Mouse (Mus musculus) testis, adult 2 months (tissue): ENCODE data around the gene Olfr643. TPM values are rescaled to one million over a fixed set of nuclear protein-coding genes. Genes with fewer than 3 reads are reported as not detected.
"Not testable (repeated sequence)": the region's sequence is repeated elsewhere in the genome, so short reads cannot be mapped to it uniquely, and the experiment has no call there.

Experiments
- H3K27ac ChIP-seq: fragments of 200-500 bp; 2 replicates; pipeline ENCODE4 v1.5.1; 2012; ENCODE audit warnings: low read depth, low read length; ENCODE audit not compliant: control insufficient read depth, insufficient read depth
- H3K27me3 ChIP-seq: fragments of 200-500 bp; 2 replicates; pipeline ENCODE4 v1.6.1; 2012; ENCODE audit warnings: mild to moderate bottlenecking, low read length, moderate library complexity; ENCODE audit not compliant: control insufficient read depth, insufficient read depth
- H3K36me3 ChIP-seq: fragments of 200-500 bp; 2 replicates; pipeline ENCODE4 v1.6.1; 2012; ENCODE audit warnings: mild to moderate bottlenecking, low read length; ENCODE audit not compliant: control insufficient read depth, insufficient read depth
- H3K4me1 ChIP-seq: fragments of 200-500 bp; 2 replicates; pipeline ENCODE4 v1.6.1; 2012; ENCODE audit warnings: low read length; ENCODE audit not compliant: control insufficient read depth, insufficient read depth
- H3K4me3 ChIP-seq: fragments of 200-500 bp; 2 replicates; pipeline ENCODE4 v1.5.1; 2012; ENCODE audit warnings: low read depth, mild to moderate bottlenecking, low read length, moderate library complexity, mixed read lengths; ENCODE audit not compliant: control insufficient read depth
- CTCF ChIP-seq: fragments of 200-500 bp; IDR thresholded peaks from 2 replicates; pipeline ENCODE4 v1.5.1; 2012; ENCODE audit warnings: low read depth, mild to moderate bottlenecking, inconsistent platforms, low read length, moderate library complexity; ENCODE audit not compliant: control insufficient read depth, insufficient read depth, insufficient replicate concordance
- POLR2A ChIP-seq: fragments of 200-500 bp; IDR thresholded peaks from 2 replicates; pipeline ENCODE4 v1.6.1; 2012; ENCODE audit warnings: low read depth, mild to moderate bottlenecking, inconsistent platforms, low read length, moderate library complexity; ENCODE audit not compliant: control insufficient read depth
- polyA plus RNA-seq: library from polyadenylated mRNA; depleted of rRNA; stranded (reverse); fragments of >200 nt; gene quantifications from 2 replicates; pipeline ENCODE4 v1.2.3, GENCODE M21; 2012; rRNA removed

The Olfr643 gene
- polyA plus RNA-seq, 1 experiment = 0.51 TPM

GRCm38 (mm10) chr7:104017203-104017602 is 120.0 kb downstream of the Olfr643 start, which contains the start of gene Olfr639:
Olfr639 (minus strand) TSS chr7:104017303.
- H3K27ac ChIP-seq = no peak within 1 kb of the TSS
- H3K36me3 ChIP-seq = no peaks in the 10 kb centered on the region
- H3K4me3 ChIP-seq = no peak within 1 kb of the TSS
- TF ChIP-seq POLR2A (no peak), CTCF (no peak)
- H3K4me1 ChIP-seq = no peaks in the 10 kb centered on the region
- H3K27me3 ChIP-seq = no peaks in the 10 kb centered on the region

GRCm38 (mm10) chr7:103999124-103999523 is 138.1 kb downstream of the Olfr643 start:
- Histone ChIP-seq H3K27ac (no peak overlapping the region), H3K27me3 (no peaks in the 10 kb centered on the region), H3K4me1 (no peaks in the 10 kb centered on the region), H3K36me3 (no peaks in the 10 kb centered on the region), H3K4me3 (no peak overlapping the region)
- TF ChIP-seq POLR2A = no peak

- Histone ChIP-seq H3K4me1 (no peaks in the 10 kb centered on the region), H3K27me3 (no peaks in the 10 kb centered on the region), H3K27ac (no peak within 1 kb of the TSS), H3K4me3 (no peak within 1 kb of the TSS), H3K36me3 (no peaks in the 10 kb centered on the region)
- TF ChIP-seq POLR2A = no peak
- TF ChIP-seq CTCF = no peak
Observed at GRCm38 (mm10) chr7:103998446-103998845, 138.8 kb downstream of the Olfr643 start, which contains the start of gene Olfr638. Olfr638 (plus strand) TSS chr7:103998746.

- H3K27me3 ChIP-seq = no peaks in the 10 kb centered on the region
- no peaks in the 10 kb centered on the region for H3K4me1 ChIP-seq
- TF ChIP-seq POLR2A (no peak), CTCF (no peak)
- H3K27ac ChIP-seq = no peak overlapping the region
- no peak overlapping the region for H3K4me3 ChIP-seq
- H3K36me3 ChIP-seq = no peaks in the 10 kb centered on the region
Observed at GRCm38 (mm10) chr7:103971782-103972181, 165.4 kb downstream of the Olfr643 start.

- TF ChIP-seq CTCF (no peak), POLR2A (no peak)
- no peaks in the 10 kb centered on the region for H3K4me1 ChIP-seq
- H3K36me3 ChIP-seq = no peaks in the 10 kb centered on the region
- H3K4me3 ChIP-seq = no peak within 1 kb of the TSS
- no peaks in the 10 kb centered on the region for H3K27me3 ChIP-seq
- H3K27ac ChIP-seq = no peak within 1 kb of the TSS
Observed at GRCm38 (mm10) chr7:103970852-103971251, 166.4 kb downstream of the Olfr643 start, which contains the start of gene Olfr635. Olfr635 (plus strand) TSS chr7:103971152.

GRCm38 (mm10) chr7:103966873-103967272 is 170.3 kb downstream of the Olfr643 start:
- not testable (repeated sequence) for H3K27me3 ChIP-seq, H3K27ac ChIP-seq, H3K4me1 ChIP-seq, H3K36me3 ChIP-seq, H3K4me3 ChIP-seq

Other genes with a start within 250 kb of the Olfr643 start
- gene Olfr64, start 242.9 kb downstream of the Olfr643 start, polyA plus RNA-seq = not detected in 2 replicates
- gene Olfr65, start 233.9 kb downstream of the Olfr643 start, polyA plus RNA-seq = not detected in 2 replicates
- not detected in 2 replicates for gene Olfr631, start 208.6 kb downstream of the Olfr643 start, polyA plus RNA-seq
- not detected in 2 replicates for gene Olfr632, start 203.1 kb downstream of the Olfr643 start, polyA plus RNA-seq
- not detected in 2 replicates for gene Olfr633, start 193.0 kb downstream of the Olfr643 start, polyA plus RNA-seq
- gene Olfr635, start 166.3 kb downstream of the Olfr643 start, polyA plus RNA-seq = not detected in 2 replicates
- gene Olfr638, start 138.7 kb downstream of the Olfr643 start, polyA plus RNA-seq = not detected in 2 replicates
- not detected in 2 replicates for gene Olfr639, start 120.1 kb downstream of the Olfr643 start, polyA plus RNA-seq
- 0.07 TPM in 1 of 2 replicates, not detected in the other for gene Olfr640, start 111.8 kb downstream of the Olfr643 start, polyA plus RNA-seq
- gene Olfr641, start 102.0 kb downstream of the Olfr643 start, polyA plus RNA-seq = 0.15 TPM in 1 of 2 replicates, not detected in the other
- gene Olfr642, start 84.7 kb downstream of the Olfr643 start, polyA plus RNA-seq = 0.53 TPM in 1 of 2 replicates, not detected in the other
- 0.80 and 0.89 TPM in 2 replicates for gene 4930516K23Rik, start 76.0 kb downstream of the Olfr643 start, polyA plus RNA-seq
- 0.12 TPM in 1 of 2 replicates, not detected in the other for gene Olfr644, start 65.5 kb downstream of the Olfr643 start, polyA plus RNA-seq
- 0.02 TPM in 1 of 2 replicates, not detected in the other for gene Olfr645, start 51.9 kb downstream of the Olfr643 start, polyA plus RNA-seq
- not detected in 2 replicates for gene Olfr646, start 32.5 kb downstream of the Olfr643 start, polyA plus RNA-seq
- 101 and 104 TPM in 2 replicates for gene Ubqln5, start 7.6 kb downstream of the Olfr643 start, polyA plus RNA-seq
- gene Ubqln3, start 5.9 kb upstream of the Olfr643 start, polyA plus RNA-seq = 434 and 492 TPM in 2 replicates
- gene Ubqlnl, start 13.2 kb upstream of the Olfr643 start, polyA plus RNA-seq = 257 and 316 TPM in 2 replicates
- not detected in 2 replicates for gene Olfm5, start 27.4 kb upstream of the Olfr643 start, polyA plus RNA-seq
- gene Olfr648, start 46.0 kb upstream of the Olfr643 start, polyA plus RNA-seq = 0.07 and 0.09 TPM in 2 replicates
- gene Olfr649, start 58.6 kb upstream of the Olfr643 start, polyA plus RNA-seq = not detected in 2 replicates
- 1.9 and 2.4 TPM in 2 replicates for gene Trim6, start 81.4 kb upstream of the Olfr643 start, polyA plus RNA-seq
- gene Trim34a, start 107.1 kb upstream of the Olfr643 start, polyA plus RNA-seq = 1.0 and 1.2 TPM in 2 replicates
- gene Trim5, start 150.7 kb upstream of the Olfr643 start, polyA plus RNA-seq = 0.11 and 0.16 TPM in 2 replicates
- gene Trim12a, start 178.1 kb upstream of the Olfr643 start, polyA plus RNA-seq = 0.54 and 1.1 TPM in 2 replicates
- 0.24 and 0.74 TPM in 2 replicates for gene Trim34b, start 192.1 kb upstream of the Olfr643 start, polyA plus RNA-seq
- gene Trim12c, start 216.0 kb upstream of the Olfr643 start, polyA plus RNA-seq = 0.40 and 0.98 TPM in 2 replicates
- 0.07 and 0.08 TPM in 2 replicates for gene Trim30b, start 232.5 kb upstream of the Olfr643 start, polyA plus RNA-seq